Mouse (Mus musculus): ENCODE measurements at regions not wholly inside any gene's neighbourhood (a gene's known extent, or its start where the extent isn't known, plus 50 kb on each side); places are given as distances from the start of the nearest gene placed in this dataset.
A peak's percentile ranks its signal among the peaks of the same experiment; 100 is the strongest.

DNA sequence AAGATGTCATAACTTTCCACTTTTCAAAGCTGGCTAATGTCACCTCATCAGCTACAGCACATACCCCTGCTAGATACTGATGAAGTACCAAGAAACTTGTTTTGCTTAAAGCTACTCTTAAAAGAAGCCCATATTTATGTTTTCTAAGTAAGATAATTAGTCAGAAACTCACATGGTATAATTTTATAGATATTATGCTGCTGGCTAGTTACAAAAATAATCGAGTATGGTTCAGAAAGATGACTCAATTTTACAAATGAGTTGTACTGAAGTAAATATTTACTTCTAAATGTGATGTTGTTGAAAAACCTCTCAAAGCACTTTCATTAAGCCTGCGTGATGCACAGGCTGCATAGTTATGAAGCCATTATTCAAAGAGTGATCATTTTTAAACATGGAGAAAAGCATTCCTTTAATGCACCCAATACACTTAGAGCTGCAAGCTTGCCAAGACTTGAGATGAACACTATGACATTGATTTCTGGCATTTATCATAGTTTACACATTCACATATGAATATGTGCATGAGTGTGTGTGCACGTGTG, 582.3 kb upstream of the Gm26657 start:
- DNase-seq = no peak

DNA sequence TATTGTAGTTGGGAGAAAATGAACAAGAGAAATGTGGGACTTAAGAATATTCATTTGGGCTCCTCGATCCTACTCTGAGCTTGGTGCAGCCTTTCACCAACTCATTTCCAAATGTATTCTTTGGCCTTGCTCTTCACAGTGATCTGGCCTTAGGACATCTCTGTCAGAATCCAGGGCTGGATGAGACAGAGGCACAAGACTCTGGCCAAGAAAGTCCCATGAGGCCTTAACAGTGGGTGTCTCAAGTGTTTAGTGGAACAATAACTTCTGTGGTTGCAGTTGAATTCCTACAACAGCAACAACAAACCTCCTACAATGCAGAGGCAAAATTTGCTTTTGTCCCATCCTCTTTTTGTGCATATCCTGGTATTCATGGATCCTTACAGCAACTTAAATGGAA, 589.2 kb upstream of the Gm26657 start:
- DNase-seq = no peak

DNA sequence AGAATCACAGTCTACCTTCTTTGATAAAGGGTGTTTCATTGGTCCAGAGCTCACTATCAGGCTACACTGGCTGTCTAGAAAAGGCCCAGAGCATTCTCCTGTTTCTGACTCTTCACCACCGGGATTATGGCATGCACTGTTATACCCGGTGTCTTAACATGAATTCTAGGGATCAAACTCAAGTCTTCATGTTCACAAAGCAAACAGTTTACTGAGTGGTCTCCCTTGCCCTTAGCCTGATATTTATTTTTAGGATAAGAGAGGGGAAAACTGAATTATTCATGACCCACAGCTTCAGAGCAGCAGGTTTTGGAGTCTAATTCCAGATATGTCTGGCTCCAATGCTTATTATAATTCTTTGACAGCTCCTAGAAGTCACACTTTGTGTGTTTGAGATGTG, 596.0 kb upstream of the Gm26657 start:
- no peak for DNase-seq

DNA sequence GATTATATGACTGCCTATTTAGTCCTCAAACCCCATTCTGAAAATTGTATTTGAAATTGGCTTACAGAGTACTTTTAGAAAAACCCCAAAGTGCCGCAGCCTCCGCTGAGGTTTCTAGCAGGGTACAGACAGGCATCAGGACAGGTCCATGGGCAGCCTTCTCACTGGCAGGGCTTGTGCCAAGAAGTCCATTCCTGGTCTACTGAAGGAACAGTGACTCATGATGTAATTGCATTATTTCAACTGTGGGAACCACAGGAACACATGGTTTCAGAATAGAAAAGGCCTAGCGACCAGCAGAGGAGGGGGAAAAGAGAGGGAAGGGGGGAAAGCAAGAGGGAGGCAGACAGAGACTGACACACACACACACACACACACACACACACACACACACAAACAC, 603.0 kb upstream of the Gm26657 start:
- DNase-seq = no peak

DNA sequence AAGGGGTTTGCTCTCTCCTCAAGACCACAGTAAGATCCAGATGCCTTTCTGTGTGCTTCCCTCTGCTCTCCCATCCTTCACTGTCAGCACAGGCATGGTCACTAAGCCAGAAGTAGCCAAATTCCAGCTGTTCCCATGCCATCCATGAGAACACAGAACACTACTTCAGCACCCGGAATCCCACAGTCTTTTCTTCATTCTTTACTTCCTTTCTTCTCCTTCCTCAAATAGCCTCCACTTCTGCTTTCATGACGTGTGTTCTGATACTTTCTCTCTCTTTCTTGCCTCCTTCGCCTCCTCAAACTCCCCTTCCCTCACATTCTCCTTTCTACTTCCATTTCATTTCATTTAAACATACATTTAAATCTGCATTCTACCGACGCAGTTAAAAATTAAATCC, 602.1 kb upstream of the Klf4 start:
- no peak for DNase-seq

DNA sequence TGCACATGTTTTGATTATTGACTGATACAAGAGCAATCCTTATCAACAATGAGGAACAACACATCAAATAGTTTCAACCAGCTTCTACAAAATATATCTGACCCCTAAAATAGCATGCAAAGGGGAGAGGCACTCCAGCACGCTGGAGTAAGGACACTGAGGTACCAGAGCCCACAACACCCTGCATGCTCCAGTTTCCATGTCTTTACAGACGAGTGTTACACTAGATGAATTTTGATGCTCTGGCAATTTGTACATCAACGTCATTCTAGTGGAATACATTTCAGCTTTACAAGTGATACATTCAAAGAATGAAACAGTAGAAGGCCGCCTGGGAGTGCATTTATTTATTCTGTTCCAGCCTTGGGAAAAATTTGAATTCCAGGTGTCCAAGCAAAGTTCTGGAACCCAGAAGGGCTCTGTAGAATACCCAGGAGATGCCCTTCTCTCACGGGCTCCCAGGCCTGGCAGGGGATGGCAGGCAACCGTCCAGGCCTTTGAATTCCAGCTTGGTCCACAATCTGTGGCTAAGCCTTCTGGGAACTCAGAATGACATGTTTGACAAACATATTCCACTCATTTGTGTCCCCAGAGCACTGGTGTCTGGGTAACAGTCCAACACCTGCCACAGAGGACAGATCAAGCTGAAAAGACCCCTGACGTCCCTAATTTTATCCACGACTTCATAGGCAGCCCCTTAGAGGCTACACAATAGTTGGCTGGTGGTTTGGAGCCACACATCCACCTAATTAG, 595.6 kb upstream of the Klf4 start:
- DNase-seq = no peak

DNA sequence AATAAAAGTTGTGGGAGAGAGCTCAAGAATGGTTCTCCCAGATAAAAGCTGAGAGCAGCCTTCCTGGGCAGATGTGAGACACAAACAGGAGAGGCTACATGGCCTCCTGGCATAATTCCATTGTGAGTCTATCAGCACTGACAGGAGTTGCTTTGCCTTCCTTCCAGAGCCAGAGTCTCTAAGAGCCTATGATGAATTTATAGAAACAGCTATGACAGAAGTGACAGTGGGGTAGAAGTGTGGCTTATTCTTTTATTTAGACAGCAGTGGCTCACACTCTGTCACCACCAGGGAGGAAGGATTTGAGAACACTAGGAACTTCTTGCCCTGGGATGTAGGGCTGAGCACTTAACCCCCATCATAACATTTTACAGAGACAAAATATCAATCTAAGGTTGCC, 592.2 kb upstream of the Klf4 start:
- DNase-seq = no peak

DNA sequence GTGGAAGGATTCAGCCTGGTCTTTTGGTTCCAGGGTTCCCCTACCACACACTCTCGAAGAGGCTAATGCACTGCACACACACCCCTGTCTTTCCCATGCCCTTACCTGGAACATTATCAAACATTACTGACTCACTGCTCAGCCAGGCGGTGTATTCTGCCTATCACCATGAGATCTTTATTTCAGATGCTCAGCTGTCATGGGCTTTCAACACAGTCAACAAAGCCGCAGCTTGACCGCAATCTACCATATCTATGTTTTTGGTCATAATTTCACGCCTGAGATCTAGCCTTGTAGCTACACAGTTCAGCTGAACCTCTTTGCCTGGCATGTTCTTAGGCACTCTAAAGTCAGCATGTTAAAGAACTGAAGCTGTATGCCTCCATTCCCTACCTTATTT, 589.9 kb upstream of the Klf4 start:
- DNase-seq = no peak

DNA sequence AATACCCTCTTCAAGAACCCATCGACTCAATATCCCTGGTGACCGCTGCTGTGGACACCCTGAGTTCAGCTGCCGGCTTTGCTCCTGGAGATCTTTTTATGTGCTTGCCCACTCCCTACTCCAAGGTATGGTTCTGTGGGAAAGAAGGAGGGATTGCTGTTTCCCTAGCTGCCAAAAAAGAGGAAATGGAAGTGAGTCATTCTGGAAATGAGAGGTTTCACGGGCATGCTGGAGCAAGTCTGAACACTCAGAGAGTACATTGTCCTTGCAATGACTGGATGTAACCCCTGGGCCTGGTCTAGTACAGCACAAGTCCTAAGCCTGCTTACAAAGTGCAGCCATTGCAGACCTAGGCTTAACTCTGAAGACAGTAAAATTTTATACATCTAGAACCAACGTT, 589.4 kb upstream of the Klf4 start:
- no peak for DNase-seq

DNA sequence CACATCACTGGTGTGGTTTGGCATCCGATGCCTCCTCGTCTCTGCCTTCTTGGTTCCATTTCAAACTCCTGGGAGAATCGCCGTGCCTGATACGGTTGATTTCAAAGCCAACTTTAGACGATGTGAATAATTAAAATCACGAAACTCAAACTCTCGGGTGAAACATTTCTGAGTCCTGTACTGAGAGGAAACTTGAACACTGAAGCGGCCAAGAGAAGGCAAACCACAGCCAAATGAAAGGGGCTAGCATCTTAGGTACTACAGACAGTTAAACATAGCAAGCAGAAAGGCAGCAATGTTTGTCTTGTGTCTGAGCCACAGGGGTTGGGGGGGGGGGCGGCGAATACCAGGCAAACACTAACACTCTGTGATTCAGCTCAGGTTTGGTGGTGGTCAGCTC, 588.1 kb upstream of the Klf4 start:
- DNase-seq = no peak

DNA sequence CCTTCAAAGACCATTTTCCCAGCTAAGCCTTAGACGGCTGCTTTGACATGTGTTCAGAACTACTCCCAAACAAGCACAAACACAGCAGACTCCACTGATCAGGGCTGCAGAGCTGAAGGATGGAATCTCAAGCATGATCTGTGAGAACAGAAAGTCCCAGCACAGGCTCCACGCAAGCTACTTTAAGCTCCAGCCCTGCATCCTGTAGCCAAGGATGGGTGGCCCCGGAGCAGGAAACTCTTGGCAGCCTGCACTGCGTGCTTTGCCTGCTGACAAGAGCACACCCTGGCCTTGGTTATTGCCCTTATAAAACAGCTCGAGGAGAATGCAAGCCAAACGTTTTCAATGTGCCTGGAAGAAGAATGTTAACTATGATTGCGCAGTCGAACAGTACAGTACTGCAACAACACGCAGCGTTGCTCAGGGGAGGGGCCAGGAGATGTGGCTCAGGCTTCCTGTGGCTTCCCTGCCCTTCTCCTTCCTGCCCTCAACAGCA, 581.5 kb upstream of the Klf4 start:
- peak; percentile 84 to 87 for DNase-seq

DNA sequence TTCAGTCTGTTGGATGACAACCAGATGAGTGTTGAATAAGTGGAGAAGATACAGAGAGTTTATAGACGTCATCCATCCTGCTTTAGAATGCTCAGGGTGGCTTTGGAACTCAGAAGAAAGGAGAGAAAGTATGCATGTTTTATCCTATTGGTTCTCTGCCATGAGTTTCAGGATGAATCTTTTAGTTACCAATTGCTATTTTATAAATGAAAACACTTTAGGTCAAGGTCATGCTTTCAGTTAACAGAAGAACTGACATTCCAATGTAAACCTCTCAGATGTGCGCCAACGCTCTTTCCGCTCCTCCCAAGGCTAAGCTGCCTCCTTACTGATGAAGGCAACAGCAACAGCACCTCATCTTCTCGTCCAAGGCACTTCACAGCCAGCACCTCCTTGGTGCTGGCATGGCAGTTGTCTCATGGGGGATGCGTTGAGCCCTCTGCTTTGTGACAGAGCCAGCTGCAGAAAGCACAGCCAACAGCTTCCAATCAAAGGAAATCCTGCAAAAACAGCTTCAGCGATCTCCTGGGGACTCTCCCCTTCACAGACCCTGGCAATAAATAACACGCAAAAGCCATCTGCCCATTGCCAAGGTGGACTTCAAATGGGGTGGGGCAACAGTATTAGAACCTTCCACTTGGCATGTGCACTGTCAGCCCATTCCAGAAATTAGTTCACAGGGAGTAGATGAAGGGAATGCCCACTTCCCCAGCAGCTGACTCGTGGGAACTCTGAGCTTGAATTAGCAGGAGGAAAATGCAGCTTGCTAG, 580.9 kb upstream of the Klf4 start:
- DNase-seq = peak; percentile 6 to 18

DNA sequence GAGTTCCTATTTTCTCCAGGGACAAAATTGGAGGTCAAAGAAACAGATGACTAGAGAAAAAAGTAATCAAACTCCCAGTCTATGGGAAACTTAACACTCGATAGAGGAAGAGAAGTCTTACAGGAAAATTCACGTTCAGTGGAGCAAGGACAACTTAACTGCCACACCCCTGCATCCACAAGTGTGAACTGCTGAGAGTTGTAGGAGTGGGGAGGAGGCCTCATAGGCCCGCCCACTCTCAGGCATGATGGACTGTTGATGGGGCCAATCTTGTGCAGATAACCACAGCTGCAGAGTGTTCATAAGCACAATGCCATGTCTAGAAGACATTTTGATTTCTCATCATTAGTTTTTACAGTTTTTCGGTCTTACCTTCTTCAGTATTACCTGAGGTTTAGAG, 574.7 kb upstream of the Klf4 start:
- DNase-seq = no peak

DNA sequence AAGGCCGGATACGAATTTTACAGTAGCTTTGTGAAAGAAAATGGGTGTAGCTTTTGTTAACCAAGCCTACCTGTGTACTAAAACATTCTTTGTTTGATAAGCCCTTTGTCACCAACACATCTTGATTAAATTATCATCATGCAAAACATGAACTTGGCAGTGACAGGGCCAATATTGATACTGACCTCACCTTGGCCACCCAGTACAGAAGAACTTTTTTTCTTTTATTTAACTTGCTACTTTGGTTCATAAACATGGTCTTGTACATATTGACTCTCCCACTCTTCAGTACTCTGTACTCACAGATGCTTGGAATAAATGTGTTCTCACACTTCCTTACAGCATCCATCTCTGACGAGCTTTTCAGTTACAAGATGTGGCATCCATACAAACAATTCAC, 570.0 kb upstream of the Klf4 start:
- DNase-seq = no peak

DNA sequence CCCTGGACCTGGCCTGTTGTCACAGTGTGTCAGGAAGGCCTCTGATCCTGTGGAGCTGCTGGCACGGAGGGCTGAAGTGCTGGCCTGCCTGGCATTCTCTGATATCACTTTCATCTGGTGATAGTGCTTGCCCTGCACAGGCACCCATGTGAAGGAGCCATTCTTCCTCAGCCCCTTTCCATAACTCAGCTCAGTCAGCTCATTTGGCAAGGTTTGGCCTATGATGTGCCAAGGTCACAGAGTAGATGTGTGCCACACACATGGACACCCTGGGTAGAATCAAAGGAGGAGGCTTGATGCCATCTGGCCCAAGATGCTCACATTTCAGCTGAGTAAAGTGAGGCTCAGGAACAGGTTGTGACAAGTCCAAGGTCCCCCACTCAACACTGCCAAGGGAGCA, 558.5 kb upstream of the Klf4 start:
- DNase-seq = peak; percentile 46 to 48

DNA sequence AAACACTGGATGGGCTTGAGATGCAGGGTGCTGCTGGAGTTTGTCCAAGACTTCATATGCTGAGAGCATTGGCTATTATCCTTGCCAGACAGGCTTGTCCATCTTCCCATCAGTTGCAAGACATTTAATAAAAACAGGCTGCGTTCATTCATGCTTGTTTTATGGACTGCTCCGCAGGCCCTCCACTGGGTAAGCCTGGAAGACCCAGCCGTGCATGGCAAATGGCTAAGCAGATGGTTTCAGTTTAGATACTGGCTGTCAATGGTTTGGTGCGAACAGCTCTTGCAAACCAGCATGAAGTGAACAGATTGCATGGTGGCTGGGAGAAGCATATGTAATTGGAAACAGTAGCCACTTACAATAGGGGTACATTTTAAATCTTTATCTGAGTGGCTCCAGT, 556.4 kb upstream of the Klf4 start:
- DNase-seq = no peak

DNA sequence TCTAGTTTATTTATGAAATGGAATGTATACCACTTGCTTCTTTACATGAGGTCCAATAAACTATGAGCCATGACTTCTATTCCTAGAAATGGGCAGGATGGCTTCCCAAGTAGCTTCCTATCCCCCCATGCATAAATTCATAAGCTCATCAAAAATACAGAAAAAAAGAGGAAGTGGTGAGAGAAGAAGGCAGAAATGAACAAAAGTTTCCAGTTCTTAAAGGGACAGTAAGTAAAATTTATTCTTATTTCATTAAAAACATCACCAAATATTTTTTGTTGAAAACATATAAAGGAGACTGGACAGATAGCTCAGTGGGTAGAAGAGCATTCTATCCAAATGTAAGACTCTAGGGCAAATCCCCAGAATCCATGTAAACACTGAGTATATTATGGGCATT, 554.0 kb upstream of the Klf4 start:
- no peak for DNase-seq

DNA sequence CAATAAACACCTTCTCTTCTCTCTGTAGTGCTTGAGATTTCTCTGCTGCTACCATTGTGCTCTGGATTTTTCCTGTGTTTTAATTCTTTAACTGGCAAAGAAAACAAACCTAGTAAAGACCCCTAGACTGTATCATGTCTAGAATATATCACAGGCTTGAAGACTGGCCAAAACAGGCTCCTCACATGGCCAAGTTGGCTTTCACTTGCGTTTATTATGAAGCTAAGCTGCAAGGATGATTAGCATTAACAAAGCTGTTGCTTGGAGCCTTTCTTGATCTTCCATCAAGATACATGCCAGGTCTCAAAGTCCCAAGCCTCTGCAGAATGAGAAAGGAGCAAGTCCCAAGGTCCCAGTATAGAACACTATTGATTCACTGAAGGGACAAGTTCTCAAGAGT, 551.9 kb upstream of the Klf4 start:
- no peak for DNase-seq

DNA sequence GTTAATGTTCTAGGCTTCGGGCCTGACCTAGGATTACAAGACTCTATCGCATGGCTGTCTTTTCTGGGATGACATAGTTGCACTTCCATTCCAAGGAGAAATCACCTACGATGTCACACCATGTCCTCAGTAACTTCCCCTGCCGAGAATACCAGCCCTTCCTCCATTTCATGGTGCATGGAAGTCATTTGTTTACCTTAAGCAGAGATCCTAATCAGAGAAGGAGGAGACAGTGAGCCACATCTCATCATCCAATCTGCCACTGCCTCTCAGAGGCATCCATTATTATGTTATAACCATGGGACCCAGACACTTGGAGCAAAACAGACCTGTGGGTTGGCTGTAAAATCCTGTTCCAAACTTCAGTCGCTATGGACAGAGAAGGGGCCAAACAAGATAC, 550.1 kb upstream of the Klf4 start:
- no peak for DNase-seq

DNA sequence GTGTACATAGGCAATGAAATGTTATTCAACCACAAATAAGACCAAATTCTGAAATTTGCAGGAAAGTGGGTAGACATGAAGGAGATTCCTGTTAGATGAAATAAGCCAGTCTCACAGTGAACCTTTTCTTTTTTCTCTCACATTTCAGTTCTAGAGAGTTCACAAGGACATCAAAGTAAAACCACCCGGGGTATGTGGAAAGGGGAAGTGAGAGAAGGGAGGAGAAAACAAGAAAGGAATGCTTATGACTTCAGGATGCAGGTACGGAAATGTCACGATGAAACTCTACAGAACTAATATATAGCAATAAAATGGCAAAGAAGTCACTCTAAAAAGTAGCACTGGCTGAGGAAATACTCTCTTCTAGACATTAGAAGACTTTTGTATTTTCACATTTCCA, 548.7 kb upstream of the Klf4 start:
- DNase-seq = no peak

DNA sequence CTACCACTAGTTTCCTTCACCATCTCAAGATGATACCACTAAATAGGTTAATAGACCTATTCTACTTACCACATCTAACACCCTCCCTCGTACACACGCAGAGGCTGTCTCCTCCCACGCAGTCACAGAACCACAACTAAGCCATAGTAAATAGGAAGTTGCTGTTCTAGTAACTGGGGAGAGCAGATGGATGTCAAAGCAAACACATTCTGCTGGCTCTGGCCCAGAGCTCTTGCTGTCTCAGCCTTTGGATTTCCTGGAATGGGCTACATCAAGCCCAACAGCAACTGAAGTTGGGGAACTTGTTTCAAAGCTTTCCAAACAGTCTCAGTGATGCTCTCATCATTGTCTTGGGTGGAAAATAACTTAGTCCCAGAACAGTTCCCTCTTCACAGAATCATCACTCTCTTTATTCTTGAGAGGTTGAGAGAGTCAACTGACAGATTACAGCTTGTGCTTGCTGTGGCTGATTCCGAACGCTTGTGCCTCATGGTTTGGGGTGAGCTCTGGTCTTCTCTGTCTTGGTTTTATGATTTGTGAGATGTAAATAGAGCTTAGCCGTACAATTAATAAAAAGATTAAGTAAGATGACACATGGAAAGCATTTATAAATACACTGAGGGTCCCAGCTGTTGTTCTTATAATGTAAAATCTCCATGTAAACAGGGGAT, 538.5 kb upstream of the Klf4 start:
- DNase-seq = peak in 1 of 2 experiments; percentile 12

DNA sequence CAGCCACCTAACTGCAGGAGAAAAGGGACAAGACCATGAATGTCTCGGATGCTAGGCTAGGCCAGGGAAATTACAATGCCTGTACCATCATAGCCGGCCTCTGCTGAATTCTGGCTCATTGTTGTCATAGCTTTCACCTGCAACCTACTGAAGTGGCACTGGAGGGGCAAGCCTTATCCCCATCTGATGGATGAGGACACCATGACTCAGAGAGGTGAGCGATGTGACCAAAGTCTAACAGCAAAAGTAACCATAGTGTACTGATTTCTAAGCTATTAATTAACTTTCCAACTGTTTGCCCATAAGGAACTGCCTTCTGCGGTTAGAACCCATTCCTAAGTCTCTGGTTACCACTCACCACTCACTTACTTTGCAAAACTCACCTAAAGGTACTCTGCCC, 536.6 kb upstream of the Klf4 start:
- DNase-seq = no peak

DNA sequence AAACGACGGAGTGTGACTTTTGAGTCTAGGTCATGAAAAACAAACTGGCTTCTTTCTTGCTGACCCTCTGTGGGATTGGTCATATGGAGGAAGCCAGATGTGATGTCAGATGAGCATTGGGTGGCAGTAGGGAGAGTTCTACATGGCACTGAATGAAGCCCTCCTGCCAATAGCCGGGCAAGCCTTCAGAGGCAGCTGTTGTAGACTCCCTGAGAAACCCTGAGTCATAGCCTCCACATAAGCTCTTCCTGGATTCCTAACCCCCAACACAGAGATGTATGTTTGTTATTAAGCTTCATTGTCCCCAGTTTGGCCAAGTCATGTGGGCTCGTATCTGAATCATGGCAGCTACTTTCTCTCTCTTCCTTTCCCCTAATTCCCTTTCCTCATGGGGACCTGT, 532.4 kb upstream of the Klf4 start:
- DNase-seq = no peak

Measured in adrenal gland, postnatal 36 days (tissue).